Mouse (Mus musculus) right cerebral cortex, adult 2 months (tissue): ENCODE results near the gene Rsad1.

Experiments
- DNase-seq, 2 experiments: peaks; one replicate each; pipeline ENCODE4 v3.0.0; 2021 to 2022; ENCODE audit warnings: low spot score in 2 of 2

Rsad1 gene

GRCm38 (mm10) chr11:94548041-94548784 lies 842 bp downstream of the Rsad1 start:
- DNase-seq, result peak; percentile 51 to 66

- no peak for DNase-seq
Observed at GRCm38 (mm10) chr11:94547271-94547670, 1.8 kb downstream of the Rsad1 start.

- DNase-seq, result no peak
Observed at GRCm38 (mm10) chr11:94546381-94546780, 2.7 kb downstream of the Rsad1 start.

GRCm38 (mm10) chr11:94544422-94544821 lies 4.6 kb downstream of the Rsad1 start:
- DNase-seq, result no peak

GRCm38 (mm10) chr11:94543932-94544331 lies 5.1 kb downstream of the Rsad1 start:
- peak; percentile 96 to 98 for DNase-seq

GRCm38 (mm10) chr11:94543344-94543743 lies 5.7 kb downstream of the Rsad1 start:
- no peak for DNase-seq

- no peak for DNase-seq
Observed at GRCm38 (mm10) chr11:94542400-94542799, 6.7 kb downstream of the Rsad1 start.

- DNase-seq, result no peak
Observed at GRCm38 (mm10) chr11:94539761-94540160, 9.3 kb downstream of the Rsad1 start.

GRCm38 (mm10) chr11:94538733-94539292 lies 10.2 kb downstream of the Rsad1 start:
- DNase-seq, result no peak

- DNase-seq, result peak in 1 of 2 experiments; percentile 35
Observed at GRCm38 (mm10) chr11:94533171-94533570, 15.9 kb downstream of the Rsad1 start.

GRCm38 (mm10) chr11:94528879-94529278 lies 20.2 kb downstream of the Rsad1 start:
- no peak for DNase-seq

GRCm38 (mm10) chr11:94526171-94526879 lies 22.7 kb downstream of the Rsad1 start:
- DNase-seq, result no peak

- DNase-seq, result peak; percentile 56 to 70
Observed at GRCm38 (mm10) chr11:94521219-94521843, 27.7 kb downstream of the Rsad1 start, which contains the start of gene Mycbpap. TSS of gene Mycbpap (minus strand) at chr11:94521742.

- no peak for DNase-seq
Observed at GRCm38 (mm10) chr11:94513452-94513851, 35.6 kb downstream of the Rsad1 start.

- DNase-seq, result no peak
Observed at GRCm38 (mm10) chr11:94508976-94509375, 40.1 kb downstream of the Rsad1 start.

GRCm38 (mm10) chr11:94501482-94501881 lies 47.6 kb downstream of the Rsad1 start:
- no peak for DNase-seq

GRCm38 (mm10) chr11:94500362-94500761 lies 48.7 kb downstream of the Rsad1 start:
- DNase-seq, result no peak

GRCm38 (mm10) chr11:94499661-94500152 lies 49.3 kb downstream of the Rsad1 start, which contains the start of gene Epn3:
TSS of gene Epn3 (minus strand) at chr11:94499974.
- no peak for DNase-seq

- DNase-seq, result no peak
Observed at GRCm38 (mm10) chr11:94499035-94499434, 50.0 kb downstream of the Rsad1 start.

GRCm38 (mm10) chr11:94498093-94498996 lies 50.7 kb downstream of the Rsad1 start:
- DNase-seq, result peak; percentile 54 to 64

GRCm38 (mm10) chr11:94495415-94495814 lies 53.6 kb downstream of the Rsad1 start:
- no peak for DNase-seq
